Mouse (Mus musculus) cerebellum, adult 2 months (tissue): ENCODE results near the gene Ccdc15.

ENCODE experiments used
- CTCF ChIP-seq: fragments of 200-500 bp; IDR thresholded peaks from 2 replicates; pipeline ENCODE4 v1.5.1; 2011; ENCODE audit warnings: low read depth, mild to moderate bottlenecking, control low read depth, low read length, moderate library complexity, borderline replicate concordance; ENCODE audit not compliant: insufficient read depth
- POLR2A ChIP-seq: fragments of 200-500 bp; IDR thresholded peaks from 2 replicates; pipeline ENCODE4 v1.6.1; 2011; ENCODE audit warnings: low read length, control low read depth, borderline replicate concordance; ENCODE audit not compliant: insufficient read depth

- TF ChIP-seq POLR2A, result no peak
- TF ChIP-seq CTCF, result no peak
Observed at GRCm38 (mm10) chr9:37235951-37236737, 112.1 kb downstream of the Ccdc15 start.
